In genomic region chr4:131812458-131812857, GRCm38 (mm10) we compare ENCODE assay signal across 29 mouse cellular contexts. TPM values are rescaled to one million over a fixed set of nuclear protein-coding genes. Genes with fewer than 3 reads are reported as not detected.
DNase-seq lines count a peak whose midpoint lies in the region; ATAC-seq and TF ChIP-seq lines count a peak whose summit lies in the region.
"Had no signal": no experiment of that assay in that cellular context is flagged by ENCODE, and none has a peak within 500 bp of the region (broad histone marks: within the 10 kb centered on the region; RNA-seq: fewer than 3 reads in every experiment).

No protein-coding gene starts in this region.

- no peak overlapping the region for H3K9ac ChIP-seq in forebrain, embryonic 14.5 days (ENCODE audit: low read length)
- H3K9ac ChIP-seq in forebrain, embryonic 12.5 days = no peak overlapping the region
- no peak overlapping the region for H3K9ac ChIP-seq in hindbrain, postnatal 0 days (replicated peaks; ENCODE audit: low read length)
- H3K9ac ChIP-seq in midbrain, embryonic 15.5 days = no peak overlapping the region
- H3K9ac ChIP-seq in midbrain, embryonic 14.5 days (replicated peaks; ENCODE audit: low read length) = no peak overlapping the region
- no peak overlapping the region for H3K9ac ChIP-seq in forebrain, postnatal 0 days
- H3K9ac ChIP-seq: embryonic facial prominence, embryonic 13.5 days; heart, embryonic 15.5 days; hindbrain, embryonic 12.5 days; intestine, embryonic 15.5 days; limb, embryonic 15.5 days; liver, embryonic 13.5 days; neural tube, embryonic 12.5 days had no signal

- DNase-seq in forebrain, embryonic 14.5 days (ENCODE audit: low spot score) = peak; percentile 46
- peak; percentile 21 for DNase-seq in hindbrain, postnatal 0 days (ENCODE audit: low spot score)
- no peak for DNase-seq in hindbrain, embryonic 10.5 days (ENCODE audit: low spot score)
- DNase-seq in midbrain, embryonic 14.5 days = no peak
- DNase-seq in forebrain, postnatal 0 days = peak; percentile 50
- DNase-seq: adrenal gland, adult 8-10 months; cerebellum, adult 11-12 months; cerebellum, postnatal 10 days; gastrocnemius, postnatal 25 days; heart, adult 11 months; kidney, postnatal 4 days; liver, embryonic 13.5 days; lung, adult 18-20 months; lung, postnatal 10 days; right cerebral cortex, postnatal 14 days; thymus, postnatal 4 days had no signal

- no peaks in the 10 kb centered on the region for H3K9me3 ChIP-seq in forebrain, embryonic 14.5 days (replicated peaks; ENCODE audit: control insufficient read depth, low read length)
- no peaks in the 10 kb centered on the region for H3K9me3 ChIP-seq in forebrain, embryonic 12.5 days
- H3K9me3 ChIP-seq in hindbrain, postnatal 0 days (ENCODE audit: low read length) = no peaks in the 10 kb centered on the region
- no peaks in the 10 kb centered on the region for H3K9me3 ChIP-seq in hindbrain, embryonic 10.5 days
- no peaks in the 10 kb centered on the region for H3K9me3 ChIP-seq in midbrain, embryonic 15.5 days
- H3K9me3 ChIP-seq in midbrain, embryonic 14.5 days (ENCODE audit: control insufficient read depth, low read length) = no peaks in the 10 kb centered on the region
- H3K9me3 ChIP-seq in forebrain, postnatal 0 days (ENCODE audit: low read length) = no peaks in the 10 kb centered on the region
- H3K9me3 ChIP-seq: embryonic facial prominence, embryonic 13.5 days; G1E; heart, embryonic 10.5 days; heart, embryonic 15.5 days; hindbrain, embryonic 12.5 days; intestine, embryonic 15.5 days; limb, embryonic 10.5 days; limb, embryonic 15.5 days; liver, embryonic 13.5 days; neural tube, embryonic 12.5 days had no signal

- no peaks in the 10 kb centered on the region for H3K27me3 ChIP-seq in forebrain, embryonic 14.5 days (replicated peaks; ENCODE audit: control insufficient read depth, insufficient read depth, low read length)
- H3K27me3 ChIP-seq in forebrain, embryonic 12.5 days = no peaks in the 10 kb centered on the region
- H3K27me3 ChIP-seq in hindbrain, postnatal 0 days (ENCODE audit: insufficient read depth, low read length) = no peaks in the 10 kb centered on the region
- H3K27me3 ChIP-seq in hindbrain, embryonic 10.5 days (ENCODE audit: insufficient read depth, poor library complexity, severe bottlenecking) = no peaks in the 10 kb centered on the region
- no peaks in the 10 kb centered on the region for H3K27me3 ChIP-seq in midbrain, embryonic 15.5 days (replicated peaks)
- no peaks in the 10 kb centered on the region for H3K27me3 ChIP-seq in midbrain, embryonic 14.5 days (ENCODE audit: control insufficient read depth, insufficient read depth, low read length)
- H3K27me3 ChIP-seq in forebrain, postnatal 0 days (ENCODE audit: insufficient read depth, low read length) = no peaks in the 10 kb centered on the region
- H3K27me3 ChIP-seq: embryonic facial prominence, embryonic 13.5 days; heart, embryonic 15.5 days; hindbrain, embryonic 12.5 days; intestine, embryonic 15.5 days; limb, embryonic 15.5 days; liver, embryonic 13.5 days; neural tube, embryonic 12.5 days had no signal

- no peak overlapping the region for H3K4me2 ChIP-seq in forebrain, embryonic 14.5 days (ENCODE audit: low read length)
- no peak overlapping the region for H3K4me2 ChIP-seq in forebrain, embryonic 12.5 days
- H3K4me2 ChIP-seq in hindbrain, postnatal 0 days (ENCODE audit: low read depth, low read length) = no peak overlapping the region
- H3K4me2 ChIP-seq in midbrain, embryonic 15.5 days = no peak overlapping the region
- H3K4me2 ChIP-seq in midbrain, embryonic 14.5 days (ENCODE audit: low read length) = no peak overlapping the region
- H3K4me2 ChIP-seq in forebrain, postnatal 0 days (ENCODE audit: low read depth) = no peak overlapping the region
- H3K4me2 ChIP-seq: embryonic facial prominence, embryonic 13.5 days; heart, embryonic 15.5 days; hindbrain, embryonic 12.5 days; intestine, embryonic 15.5 days; limb, embryonic 15.5 days; liver, embryonic 13.5 days; neural tube, embryonic 12.5 days had no signal

- 79% methylated on average over 11 of the region's 11 CpGs for WGBS in forebrain, embryonic 14.5 days
- WGBS in forebrain, embryonic 12.5 days = 84% methylated on average over 11 of the region's 11 CpGs
- 68% methylated on average over 11 of the region's 11 CpGs for WGBS in hindbrain, postnatal 0 days
- 86% methylated on average over 11 of the region's 11 CpGs for WGBS in hindbrain, embryonic 10.5 days
- 87% methylated on average over 11 of the region's 11 CpGs for WGBS in midbrain, embryonic 15.5 days
- WGBS in midbrain, embryonic 14.5 days = 85% methylated on average over 11 of the region's 11 CpGs
- 59% methylated on average over 11 of the region's 11 CpGs for WGBS in forebrain, postnatal 0 days

- no peak overlapping the region for H3K4me3 ChIP-seq in forebrain, embryonic 14.5 days (ENCODE audit: low read depth, low read length)
- no peak overlapping the region for H3K4me3 ChIP-seq in forebrain, embryonic 12.5 days (replicated peaks)
- H3K4me3 ChIP-seq in hindbrain, postnatal 0 days (ENCODE audit: low read length) = no peak overlapping the region
- H3K4me3 ChIP-seq in hindbrain, embryonic 10.5 days = no peak overlapping the region
- H3K4me3 ChIP-seq in midbrain, embryonic 15.5 days = no peak overlapping the region
- no peak overlapping the region for H3K4me3 ChIP-seq in midbrain, embryonic 14.5 days (replicated peaks; ENCODE audit: low read depth, low read length)
- no peak overlapping the region for H3K4me3 ChIP-seq in forebrain, postnatal 0 days (ENCODE audit: low read depth, low read length)
- H3K4me3 ChIP-seq: embryonic facial prominence, embryonic 13.5 days; heart, embryonic 10.5 days; heart, embryonic 15.5 days; hindbrain, embryonic 12.5 days; intestine, embryonic 15.5 days; limb, embryonic 10.5 days; limb, embryonic 15.5 days; liver, embryonic 13.5 days; neural tube, embryonic 12.5 days had no signal

- peak overlapping the region; percentile 33; the same call in 1 of the 2 replicates for H3K27ac ChIP-seq in forebrain, embryonic 14.5 days (ENCODE audit: low read depth, low read length)
- H3K27ac ChIP-seq in forebrain, embryonic 12.5 days = no peak overlapping the region
- H3K27ac ChIP-seq in hindbrain, postnatal 0 days = no peak overlapping the region
- H3K27ac ChIP-seq in hindbrain, embryonic 10.5 days = no peak overlapping the region
- H3K27ac ChIP-seq in midbrain, embryonic 15.5 days = 0 out of 2 replicates have a peak overlapping the region, but pooled peaks have one; percentile 23
- H3K27ac ChIP-seq in midbrain, embryonic 14.5 days (replicated peaks; ENCODE audit: low read depth, low read length) = no peak overlapping the region
- peak overlapping the region; percentile 31; the same call in 1 of the 2 replicates for H3K27ac ChIP-seq in forebrain, postnatal 0 days (ENCODE audit: low read depth, low read length)
- H3K27ac ChIP-seq: embryonic facial prominence, embryonic 13.5 days; heart, embryonic 10.5 days; heart, embryonic 15.5 days; hindbrain, embryonic 12.5 days; intestine, embryonic 15.5 days; limb, embryonic 10.5 days; limb, embryonic 15.5 days; liver, embryonic 13.5 days; macrophage; neural tube, embryonic 12.5 days had no signal

- ATAC-seq in forebrain, embryonic 14.5 days = no peak
- ATAC-seq in forebrain, embryonic 12.5 days (ENCODE audit: low FRiP score) = no peak
- no peak for ATAC-seq in hindbrain, postnatal 0 days
- no peak for ATAC-seq in midbrain, embryonic 15.5 days (replicated peaks)
- no peak for ATAC-seq in midbrain, embryonic 14.5 days (ENCODE audit: low FRiP score, low TSS enrichment)
- ATAC-seq in forebrain, postnatal 0 days = peak; percentile 20; the same call in 1 of the 2 replicates
- ATAC-seq: intestine, embryonic 15.5 days; midbrain, embryonic 16.5 days had no signal

- H3K36me3 ChIP-seq in forebrain, embryonic 14.5 days (ENCODE audit: control insufficient read depth, insufficient read depth, low read length) = peaks cover 9% of the 10 kb centered on the region; the same call in 1 of the 2 replicates
- peaks cover 4% of the 10 kb centered on the region; the same call in 1 of the 2 replicates for H3K36me3 ChIP-seq in forebrain, embryonic 12.5 days (replicated peaks)
- 0 out of 2 replicates have a peak, but pooled peaks cover 4% of the 10 kb centered on the region for H3K36me3 ChIP-seq in hindbrain, postnatal 0 days (ENCODE audit: insufficient read depth, low read length)
- H3K36me3 ChIP-seq in hindbrain, embryonic 10.5 days = no peaks in the 10 kb centered on the region
- H3K36me3 ChIP-seq in midbrain, embryonic 15.5 days (replicated peaks) = no peaks in the 10 kb centered on the region
- no peaks in the 10 kb centered on the region for H3K36me3 ChIP-seq in midbrain, embryonic 14.5 days (ENCODE audit: control insufficient read depth, insufficient read depth, low read length)
- H3K36me3 ChIP-seq in forebrain, postnatal 0 days (ENCODE audit: insufficient read depth) = no peaks in the 10 kb centered on the region
- H3K36me3 ChIP-seq: embryonic facial prominence, embryonic 13.5 days; heart, embryonic 10.5 days; heart, embryonic 15.5 days; hindbrain, embryonic 12.5 days; intestine, embryonic 15.5 days; limb, embryonic 10.5 days; limb, embryonic 15.5 days; liver, embryonic 13.5 days; neural tube, embryonic 12.5 days had no signal

- no peak for TF ChIP-seq CTCF in hindbrain, postnatal 0 days (IDR thresholded peaks at IDR 0.05; ENCODE audit: low read depth)
- no peak for TF ChIP-seq CTCF in forebrain, postnatal 0 days (IDR thresholded peaks at IDR 0.05; ENCODE audit: low read depth)

- no peaks in the 10 kb centered on the region for H3K4me1 ChIP-seq in forebrain, embryonic 14.5 days (ENCODE audit: control insufficient read depth, insufficient read depth, low read length)
- H3K4me1 ChIP-seq in forebrain, embryonic 12.5 days = no peaks in the 10 kb centered on the region
- no peaks in the 10 kb centered on the region for H3K4me1 ChIP-seq in hindbrain, postnatal 0 days (ENCODE audit: insufficient read depth, low read length)
- H3K4me1 ChIP-seq in hindbrain, embryonic 10.5 days (replicated peaks) = no peaks in the 10 kb centered on the region
- H3K4me1 ChIP-seq in midbrain, embryonic 15.5 days = no peaks in the 10 kb centered on the region
- no peaks in the 10 kb centered on the region for H3K4me1 ChIP-seq in midbrain, embryonic 14.5 days (ENCODE audit: control insufficient read depth, insufficient read depth, low read length)
- H3K4me1 ChIP-seq in forebrain, postnatal 0 days (ENCODE audit: insufficient read depth) = no peaks in the 10 kb centered on the region
- H3K4me1 ChIP-seq: heart, embryonic 10.5 days; heart, embryonic 15.5 days; intestine, embryonic 15.5 days; limb, embryonic 10.5 days; limb, embryonic 15.5 days; neural tube, embryonic 12.5 days had no signal

RNA-seq across cellular contexts. Expression of gene Ptpru, which starts 25.6 kb away (rescaled TPM):
- polyA plus RNA-seq in forebrain, embryonic 14.5 days (2014; fragmentation: Nextera tagmentation; extraction: Ambion mirVana) = 20.1 and 20.8 TPM in 2 replicates
- 47.1 and 57.7 TPM in 2 replicates for polyA plus RNA-seq in forebrain, embryonic 12.5 days (2016; fragmentation: Nextera tagmentation; extraction: Ambion mirVana)
- total RNA-seq in hindbrain, postnatal 0 days (2014; rRNA removed) = 31.2 and 35.9 TPM in 2 replicates
- polyA plus RNA-seq in hindbrain, postnatal 0 days (2015; fragmentation: Nextera tagmentation; extraction: Ambion mirVana) = 17.3 and 20.0 TPM in 2 replicates
- 17.0 and 17.2 TPM in 2 replicates for polyA plus RNA-seq in hindbrain, embryonic 10.5 days (2016; fragmentation: Nextera tagmentation; extraction: Ambion mirVana)
- 22.1 and 27.9 TPM in 2 replicates for polyA plus RNA-seq in midbrain, embryonic 15.5 days (2015; fragmentation: Nextera tagmentation; extraction: Ambion mirVana)
- polyA plus RNA-seq in midbrain, embryonic 14.5 days (2014; fragmentation: Nextera tagmentation; extraction: Ambion mirVana) = 18.0 and 20.8 TPM in 2 replicates
- total RNA-seq in forebrain, postnatal 0 days (2014; rRNA removed) = 18.5 and 27.4 TPM in 2 replicates
- 15.0 and 21.2 TPM in 2 replicates for polyA plus RNA-seq in forebrain, postnatal 0 days (2015; fragmentation: Nextera tagmentation; extraction: Ambion mirVana)

RNA-seq across cellular contexts. Expression of gene Mecr, which starts 30.8 kb away (rescaled TPM):
- polyA plus RNA-seq in forebrain, embryonic 14.5 days (2014; fragmentation: Nextera tagmentation; extraction: Ambion mirVana) = 33.7 and 35.7 TPM in 2 replicates
- 40.4 and 41.7 TPM in 2 replicates for polyA plus RNA-seq in forebrain, embryonic 12.5 days (2016; fragmentation: Nextera tagmentation; extraction: Ambion mirVana)
- 21.5 and 30.8 TPM in 2 replicates for total RNA-seq in hindbrain, postnatal 0 days (2014; rRNA removed)
- polyA plus RNA-seq in hindbrain, postnatal 0 days (2015; fragmentation: Nextera tagmentation; extraction: Ambion mirVana) = 33.8 TPM in 2 replicates
- polyA plus RNA-seq in hindbrain, embryonic 10.5 days (2016; fragmentation: Nextera tagmentation; extraction: Ambion mirVana) = 47.0 and 58.6 TPM in 2 replicates
- 38.3 and 40.3 TPM in 2 replicates for polyA plus RNA-seq in midbrain, embryonic 15.5 days (2015; fragmentation: Nextera tagmentation; extraction: Ambion mirVana)
- 29.9 and 30.8 TPM in 2 replicates for polyA plus RNA-seq in midbrain, embryonic 14.5 days (2014; fragmentation: Nextera tagmentation; extraction: Ambion mirVana)
- total RNA-seq in forebrain, postnatal 0 days (2014; rRNA removed) = 20.3 and 22.2 TPM in 2 replicates
- polyA plus RNA-seq in forebrain, postnatal 0 days (2015; fragmentation: Nextera tagmentation; extraction: Ambion mirVana) = 31.8 and 32.1 TPM in 2 replicates

Comparison
In these comparisons a context has a peak if more than half of its experiments do, and no peak if none do; other contexts are left out.
1. DNase-seq: peak in forebrain, embryonic 14.5 days (single experiment), hindbrain, postnatal 0 days (single experiment) and forebrain, postnatal 0 days (single experiment); none in hindbrain, embryonic 10.5 days (single experiment) and midbrain, embryonic 14.5 days (single experiment).
2. H3K27ac ChIP-seq: peak in forebrain, embryonic 14.5 days (single experiment), midbrain, embryonic 15.5 days (single experiment) and forebrain, postnatal 0 days (single experiment); none in forebrain, embryonic 12.5 days (single experiment), hindbrain, postnatal 0 days (single experiment), hindbrain, embryonic 10.5 days (single experiment) and midbrain, embryonic 14.5 days (single experiment).